Mouse (Mus musculus): ENCODE data around the gene Sh2d3c.
A peak's percentile ranks its signal among the peaks of the same experiment; 100 is the strongest.

Sh2d3c gene

GRCm38 (mm10) chr2:32756674-32757055 lies 35.8 kb downstream of the Sh2d3c start:
- no peak for DNase-seq (ENCODE audit: low spot score in 2 of 2)

GRCm38 (mm10) chr2:32757056-32757845 lies 36.4 kb downstream of the Sh2d3c start, which contains the start of gene Tor2a:
TSS of gene Tor2a (plus strand) at chr2:32757234.
- DNase-seq (ENCODE audit: low spot score in 2 of 2) = peak; percentile 96 to 97

- DNase-seq (ENCODE audit: low spot score in 2 of 2) = no peak
Observed at GRCm38 (mm10) chr2:32758503-32758902, 37.6 kb downstream of the Sh2d3c start.

GRCm38 (mm10) chr2:32759001-32759400 lies 38.1 kb downstream of the Sh2d3c start:
- no peak for DNase-seq (ENCODE audit: low spot score in 2 of 2)

- DNase-seq (ENCODE audit: low spot score in 2 of 2) = no peak
Observed at GRCm38 (mm10) chr2:32761361-32761760, 40.5 kb downstream of the Sh2d3c start.

- DNase-seq (ENCODE audit: low spot score in 2 of 2) = no peak
Observed at GRCm38 (mm10) chr2:32761859-32762258, 41.0 kb downstream of the Sh2d3c start.

- no peak for DNase-seq (ENCODE audit: low spot score in 2 of 2)
Observed at GRCm38 (mm10) chr2:32763353-32763752, 42.5 kb downstream of the Sh2d3c start.

GRCm38 (mm10) chr2:32767241-32767640 lies 46.4 kb downstream of the Sh2d3c start:
- no peak for DNase-seq (ENCODE audit: low spot score in 2 of 2)

- DNase-seq (ENCODE audit: low spot score in 2 of 2) = no peak
Observed at GRCm38 (mm10) chr2:32768661-32769285, 47.9 kb downstream of the Sh2d3c start.

- no peak for DNase-seq (ENCODE audit: low spot score in 2 of 2)
Observed at GRCm38 (mm10) chr2:32769327-32770085, 48.7 kb downstream of the Sh2d3c start.

- DNase-seq (ENCODE audit: low spot score in 2 of 2) = no peak
Observed at GRCm38 (mm10) chr2:32771886-32772285, 51.0 kb downstream of the Sh2d3c start.

GRCm38 (mm10) chr2:32772626-32773279 lies 51.9 kb downstream of the Sh2d3c start:
- DNase-seq (ENCODE audit: low spot score in 2 of 2) = no peak

GRCm38 (mm10) chr2:32775359-32776074 lies 54.7 kb downstream of the Sh2d3c start, which contains the start of the genes Ttc16 and Ptrh1:
TSS of gene Ttc16 (minus strand) at chr2:32775633.
TSS of gene Ptrh1 (plus strand) at chr2:32775786.
- DNase-seq (ENCODE audit: low spot score in 2 of 2) = peak; percentile 97 to 98

GRCm38 (mm10) chr2:32776192-32776591 lies 55.3 kb downstream of the Sh2d3c start:
- DNase-seq (ENCODE audit: low spot score in 2 of 2) = no peak

GRCm38 (mm10) chr2:32778081-32778480 lies 57.2 kb downstream of the Sh2d3c start:
- DNase-seq (ENCODE audit: low spot score in 2 of 2) = no peak

GRCm38 (mm10) chr2:32779131-32779530 lies 58.3 kb downstream of the Sh2d3c start:
- DNase-seq (ENCODE audit: low spot score in 2 of 2) = peak in 1 of 2 experiments; percentile 53

GRCm38 (mm10) chr2:32779714-32780113 lies 58.9 kb downstream of the Sh2d3c start:
- no peak for DNase-seq (ENCODE audit: low spot score in 2 of 2)

GRCm38 (mm10) chr2:32781710-32782109 lies 60.9 kb downstream of the Sh2d3c start:
- no peak for DNase-seq (ENCODE audit: low spot score in 2 of 2)

GRCm38 (mm10) chr2:32784048-32784681 lies 63.3 kb downstream of the Sh2d3c start, which contains the start of gene Cfap157:
TSS of gene Cfap157 (minus strand) at chr2:32784428.
- no peak for DNase-seq (ENCODE audit: low spot score in 2 of 2)

- no peak for DNase-seq (ENCODE audit: low spot score in 2 of 2)
Observed at GRCm38 (mm10) chr2:32787176-32787575, 66.3 kb downstream of the Sh2d3c start.

Data from natural killer cell, adult 2 months (primary cell).